ENCODE assay signal across 11 mouse cellular contexts in genomic region chr7:71386050-71386449, GRCm38 (mm10). TPM values are rescaled to one million over a fixed set of nuclear protein-coding genes. Genes with fewer than 3 reads are reported as not detected.
DNase-seq lines count a peak whose midpoint lies in the region; ATAC-seq and TF ChIP-seq lines count a peak whose summit lies in the region.
"Had no signal": no experiment of that assay in that cellular context is flagged by ENCODE, and none has a peak within 500 bp of the region (broad histone marks: within the 10 kb centered on the region; RNA-seq: fewer than 3 reads in every experiment).

No protein-coding gene starts in this region.

- H3K9me3 ChIP-seq in hindbrain, postnatal 0 days (ENCODE audit: low read length), result no peaks in the 10 kb centered on the region
- no peaks in the 10 kb centered on the region for H3K9me3 ChIP-seq in hindbrain, embryonic 16.5 days (ENCODE audit: control insufficient read depth, low read length)
- H3K9me3 ChIP-seq in liver, embryonic 13.5 days (replicated peaks), result no peaks in the 10 kb centered on the region

- 27% methylated on average over 6 of the region's 6 CpGs for WGBS in hindbrain, postnatal 0 days
- WGBS in hindbrain, embryonic 16.5 days, result 18% methylated on average over 6 of the region's 6 CpGs
- 4% methylated on average over 6 of the region's 6 CpGs for WGBS in liver, embryonic 13.5 days (ENCODE audit: insufficient replicate concordance)

- no peaks in the 10 kb centered on the region for H3K4me1 ChIP-seq in hindbrain, postnatal 0 days (ENCODE audit: insufficient read depth, low read length)
- H3K4me1 ChIP-seq in hindbrain, embryonic 16.5 days (ENCODE audit: control insufficient read depth, insufficient read depth, low read depth, low read length), result peaks cover 2% of the 10 kb centered on the region
- peaks cover 44% of the 10 kb centered on the region for H3K4me1 ChIP-seq in liver, embryonic 13.5 days (replicated peaks)

- DNase-seq in hindbrain, postnatal 0 days (ENCODE audit: low spot score), result peak; percentile 19
- peak; percentile 24 for DNase-seq in ovary, postnatal 36 days (ENCODE audit: low spot score)
- no peak for DNase-seq in ovary, postnatal 14 days (ENCODE audit: low spot score)
- peak; percentile 56 for DNase-seq in liver, embryonic 13.5 days
- DNase-seq in retina, postnatal 1 day, result no peak
- DNase-seq in thymus, postnatal 4 days, result no peak
- DNase-seq: cerebellum, postnatal 36 days; gastrocnemius, postnatal 14 days; lung, adult 2 months; right cerebral cortex, adult 18-20 months had no signal

- no peaks in the 10 kb centered on the region for H3K27me3 ChIP-seq in hindbrain, postnatal 0 days (ENCODE audit: insufficient read depth, low read length)
- no peaks in the 10 kb centered on the region for H3K27me3 ChIP-seq in hindbrain, embryonic 16.5 days (replicated peaks; ENCODE audit: control insufficient read depth, insufficient read depth, low read length)
- H3K27me3 ChIP-seq in liver, embryonic 13.5 days, result no peaks in the 10 kb centered on the region

- no peak overlapping the region for H3K9ac ChIP-seq in hindbrain, postnatal 0 days (replicated peaks; ENCODE audit: low read length)
- no peak overlapping the region for H3K9ac ChIP-seq in hindbrain, embryonic 16.5 days (ENCODE audit: low read depth, low read length)
- no peak overlapping the region for H3K9ac ChIP-seq in liver, embryonic 13.5 days

- TF ChIP-seq CTCF in hindbrain, postnatal 0 days (IDR thresholded peaks at IDR 0.05; ENCODE audit: low read depth), result peak; percentile 43

- H3K27ac ChIP-seq in hindbrain, postnatal 0 days, result no peak overlapping the region
- H3K27ac ChIP-seq in hindbrain, embryonic 16.5 days (ENCODE audit: low read depth, low read length), result no peak overlapping the region
- 0 out of 2 replicates have a peak overlapping the region, but pooled peaks have one; percentile 40 for H3K27ac ChIP-seq in liver, embryonic 13.5 days

- H3K4me3 ChIP-seq in hindbrain, postnatal 0 days (ENCODE audit: low read length), result no peak overlapping the region
- H3K4me3 ChIP-seq in hindbrain, embryonic 16.5 days (ENCODE audit: low read length), result no peak overlapping the region
- H3K4me3 ChIP-seq in liver, embryonic 13.5 days (replicated peaks), result no peak overlapping the region

- no peak overlapping the region for H3K4me2 ChIP-seq in hindbrain, postnatal 0 days (ENCODE audit: low read depth, low read length)
- H3K4me2 ChIP-seq in hindbrain, embryonic 16.5 days (ENCODE audit: low read length), result no peak overlapping the region
- peak overlapping the region; percentile 17; the same call in 1 of the 2 replicates for H3K4me2 ChIP-seq in liver, embryonic 13.5 days

- no peak for ATAC-seq in hindbrain, postnatal 0 days
- ATAC-seq in hindbrain, embryonic 16.5 days, result no peak
- ATAC-seq in liver, embryonic 13.5 days (ENCODE audit: low read depth), result peak; percentile 93

- no peaks in the 10 kb centered on the region for H3K36me3 ChIP-seq in hindbrain, postnatal 0 days (ENCODE audit: insufficient read depth, low read length)
- H3K36me3 ChIP-seq in hindbrain, embryonic 16.5 days (ENCODE audit: control insufficient read depth, insufficient read depth, low read length), result no peaks in the 10 kb centered on the region
- no peaks in the 10 kb centered on the region for H3K36me3 ChIP-seq in liver, embryonic 13.5 days

RNA-seq across cellular contexts. Expression of gene Gm10295, which starts 34.8 kb away (rescaled TPM):
- total RNA-seq in hindbrain, postnatal 0 days (2014; rRNA removed), result not detected in 2 replicates
- not detected in 2 replicates for polyA plus RNA-seq in hindbrain, postnatal 0 days (2015; fragmentation: Nextera tagmentation; extraction: Ambion mirVana)
- polyA plus RNA-seq in hindbrain, embryonic 16.5 days (2015; fragmentation: Nextera tagmentation; extraction: Ambion mirVana), result not detected in 2 replicates
- not detected in 2 replicates for polyA plus RNA-seq in liver, embryonic 13.5 days (2015; fragmentation: Nextera tagmentation; extraction: Ambion mirVana)
- total RNA-seq: gastrocnemius, postnatal 14 days had no signal
- polyA plus RNA-seq: lung, adult 2 months had no signal

Comparison
In these comparisons a context has a peak if more than half of its experiments do, and no peak if none do; other contexts are left out.
1. DNase-seq: peak in hindbrain, postnatal 0 days (single experiment), ovary, postnatal 36 days (single experiment) and liver, embryonic 13.5 days (single experiment); none in ovary, postnatal 14 days (single experiment), retina, postnatal 1 day (single experiment) and thymus, postnatal 4 days (single experiment).